Mouse (Mus musculus) E14TG2a.4 (cell line): ENCODE results near the gene Pdpk1.

Experiments
- CTCF ChIP-seq: conservative IDR thresholded peaks from 2 replicates; pipeline ENCODE4 v1.5.1; 2014; ENCODE audit warnings: low read length
- NANOG ChIP-seq: IDR thresholded peaks from 2 replicates; pipeline ENCODE4 v1.6.1; 2014; ENCODE audit warnings: borderline replicate concordance, low read length, mixed read lengths

DNA sequence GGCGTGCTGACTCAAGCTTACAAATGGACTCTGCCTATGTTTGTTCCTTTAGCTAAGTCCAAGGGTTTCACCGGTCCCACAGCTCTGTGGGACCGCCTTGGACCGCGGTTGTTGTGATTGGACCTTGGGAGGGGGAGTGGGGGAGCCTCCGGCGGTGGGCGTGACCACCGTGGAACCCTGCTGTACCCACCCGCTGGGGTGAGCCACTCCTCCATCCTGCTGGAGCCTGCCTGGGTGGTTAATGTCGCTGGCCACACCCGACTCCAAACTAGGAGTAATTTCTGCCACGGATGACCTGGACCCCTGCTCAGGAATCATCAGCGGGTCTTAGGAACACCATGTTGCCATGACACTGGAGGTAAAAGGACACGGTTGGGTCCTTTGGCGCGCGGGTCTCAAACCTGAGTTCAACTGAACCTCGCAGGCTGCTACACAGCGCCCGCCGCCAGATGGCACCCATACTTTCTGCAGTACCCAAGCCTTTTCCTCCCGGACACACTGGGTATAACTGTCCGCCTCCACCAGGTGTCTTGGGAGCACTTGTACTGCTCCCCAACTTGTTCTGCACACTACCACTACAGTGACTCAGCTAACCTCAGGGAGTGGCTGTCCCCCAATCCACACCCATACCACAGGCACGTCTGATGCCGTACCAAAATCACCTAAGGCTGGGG lies 1.3 kb upstream of the Pdpk1 start:
- TF ChIP-seq CTCF (peak; percentile 66), NANOG (no peak)
